22 mouse cellular contexts compared by ENCODE assay signal in the genomic region with DNA sequence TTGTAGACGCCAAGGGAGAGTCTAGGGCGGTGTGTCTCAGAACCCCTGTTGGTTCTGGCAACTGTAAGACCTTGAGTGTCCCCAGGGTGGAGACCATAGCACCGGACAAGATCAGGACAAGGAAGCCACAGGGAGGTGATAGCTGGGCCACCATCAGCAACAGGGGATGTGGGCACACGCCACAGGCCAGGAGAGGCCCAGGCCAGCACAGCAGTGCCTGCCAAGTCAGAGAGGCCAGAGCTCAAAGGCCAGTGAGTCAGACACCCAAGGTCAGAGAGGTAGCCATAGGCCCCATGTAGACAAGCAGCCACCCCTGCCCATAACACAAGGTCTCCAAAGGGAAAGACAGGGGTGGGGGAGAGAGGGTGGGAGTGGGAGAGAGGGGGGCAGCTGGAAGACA. TPM values are rescaled to one million over a fixed set of nuclear protein-coding genes. Genes with fewer than 3 reads are reported as not detected.
A peak's percentile ranks its signal among the peaks of the same experiment; 100 is the strongest.
DNase-seq lines count a peak whose midpoint lies in the region; ATAC-seq and TF ChIP-seq lines count a peak whose summit lies in the region.
"Had no signal": no experiment of that assay in that cellular context is flagged by ENCODE, and none has a peak within 500 bp of the region (broad histone marks: within the 10 kb centered on the region; RNA-seq: fewer than 3 reads in every experiment).

No protein-coding gene starts in this region.

- H3K36me3 ChIP-seq in megakaryocyte, embryonic 14.5 days (replicated peaks; ENCODE audit: low read length): no peaks in the 10 kb centered on the region
- no peaks in the 10 kb centered on the region for H3K36me3 ChIP-seq in C2C12 (ENCODE audit: control insufficient read depth, insufficient read depth)
- H3K36me3 ChIP-seq: forebrain, embryonic 10.5 days; hindbrain, embryonic 12.5 days; hindbrain, embryonic 15.5 days; intestine, embryonic 15.5 days had no signal

- H3K27me3 ChIP-seq in megakaryocyte, embryonic 14.5 days (replicated peaks): peaks cover 79% of the 10 kb centered on the region
- no peaks in the 10 kb centered on the region for H3K27me3 ChIP-seq in C2C12 (ENCODE audit: control insufficient read depth, insufficient read depth, insufficient read length)
- H3K27me3 ChIP-seq: forebrain, embryonic 13.5 days; hindbrain, embryonic 12.5 days; hindbrain, embryonic 15.5 days; intestine, embryonic 15.5 days; Patski had no signal

- H3K4me1 ChIP-seq in megakaryocyte, embryonic 14.5 days: peaks cover 11% of the 10 kb centered on the region
- H3K4me1 ChIP-seq: forebrain, embryonic 13.5 days; hindbrain, embryonic 15.5 days; intestine, embryonic 15.5 days had no signal

- ATAC-seq in megakaryocyte, adult 5-6 weeks (ENCODE audit: poor library complexity, severe bottlenecking): no peak
- ATAC-seq: forebrain, embryonic 13.5 days; forebrain, embryonic 16.5 days; intestine, embryonic 15.5 days; Patski had no signal

- DNase-seq in adrenal gland, adult (ENCODE audit: inconsistent age in 2 of 2, low spot score in 1 of 2): peak; percentile 38 to 82
- no peak for DNase-seq in adrenal gland, adult 8-10 months
- peak; percentile 41 to 73 for DNase-seq in adrenal gland, postnatal 36 days
- no peak for DNase-seq in adipocyte (ENCODE audit: low spot score)
- no peak for DNase-seq in urinary bladder, adult 2 months (ENCODE audit: low spot score)
- DNase-seq: cerebellum, adult 18-20 months; cerebellum, adult 9-10 months; cerebellum, postnatal 14 days; gastrocnemius, adult 2 months; gastrocnemius, postnatal 14 days; heart, adult 11 months; kidney, adult 11 months had no signal

- no peaks in the 10 kb centered on the region for H3K79me3 ChIP-seq in C2C12 (ENCODE audit: low read depth)

- H3ac ChIP-seq in C2C12 (ENCODE audit: control insufficient read depth, insufficient read length, low read depth): no peak overlapping the region

- H3K9me3 ChIP-seq in megakaryocyte, embryonic 14.5 days: peaks cover 7% of the 10 kb centered on the region
- H3K9me3 ChIP-seq: forebrain, embryonic 10.5 days; forebrain, embryonic 13.5 days; hindbrain, embryonic 12.5 days; hindbrain, embryonic 15.5 days; intestine, embryonic 15.5 days had no signal

- no peaks in the 10 kb centered on the region for H3K79me2 ChIP-seq in C2C12 (ENCODE audit: control insufficient read depth, insufficient read depth)

- no peak for TF ChIP-seq CTCF in C2C12 (IDR thresholded peaks at IDR 0.05; ENCODE audit: control insufficient read depth, insufficient read depth, insufficient read length)

- peak overlapping the region; percentile 30 for H3K4me3 ChIP-seq in megakaryocyte, embryonic 14.5 days (replicated peaks)
- H3K4me3 ChIP-seq in C2C12 (ENCODE audit: insufficient read depth, poor library complexity, severe bottlenecking): no peak overlapping the region
- H3K4me3 ChIP-seq: forebrain, embryonic 10.5 days; forebrain, embryonic 13.5 days; gastrocnemius, adult 2 months; hindbrain, embryonic 12.5 days; hindbrain, embryonic 15.5 days; intestine, embryonic 15.5 days had no signal

TF ChIP-seq in C2C12, 6 proteins besides CTCF, POLR2A, EP300 and RAD21:
- TF ChIP-seq FOSL1 (IDR thresholded peaks at IDR 0.05; ENCODE audit: insufficient read depth, low read length, poor library complexity, severe bottlenecking) (no peak), MYOD1 (IDR thresholded peaks at IDR 0.05; ENCODE audit: control insufficient read depth, insufficient read length, low read depth) (no peak), MAX (IDR thresholded peaks at IDR 0.05) (peak; percentile 12), USF1 (IDR thresholded peaks at IDR 0.05; ENCODE audit: low read depth) (no peak), MYOG (IDR thresholded peaks at IDR 0.05; ENCODE audit: control insufficient read depth, extremely low read depth, insufficient read length) (no peak)

RNA-seq across cellular contexts. Expression of a gene that starts 52.2 kb away (rescaled TPM):
- 10 to 100 TPM in 3 of 4 experiments, 1 to 10 TPM in 1; 8.0 to 16.0 (median 15.5) TPM for total RNA-seq in adrenal gland, adult 8-10 months (2022)
- polyA plus RNA-seq in megakaryocyte, embryonic 14.5 days (2012; ENCODE audit: insufficient read depth, low replicate concordance): 0.44 and 1.6 TPM in 2 replicates
- total RNA-seq in megakaryocyte, adult 5-6 weeks (2015): 3.1 and 3.5 TPM in 2 replicates
- total RNA-seq in megakaryocyte, adult 5-6 weeks (2017): 5.7 and 6.6 TPM in 2 replicates
- 9.1 TPM for polyA plus RNA-seq in C2C12 (2012; fragmentation: generic; extraction: Trizol)
- 10 to 100 TPM in 1 of 2 experiments, 1 to 10 TPM in 1; 7.9 to 14.0 TPM for total RNA-seq in adrenal gland, postnatal 36 days (2021)
- 3.8 and 4.8 TPM in 2 replicates for polyA plus RNA-seq in urinary bladder, adult 2 months (2012; rRNA removed)

Comparison
In these comparisons a context has a peak if more than half of its experiments do, and no peak if none do; other contexts are left out.
1. DNase-seq: peak in adrenal gland, adult (2 of 2) and adrenal gland, postnatal 36 days (2 of 2); none in adrenal gland, adult 8-10 months (single experiment), adipocyte (single experiment) and urinary bladder, adult 2 months (single experiment).